Mouse (Mus musculus) CH12.LX (cell line): ENCODE measurements around the gene Mlxip. TPM values are rescaled to one million over a fixed set of nuclear protein-coding genes. Genes with fewer than 3 reads are reported as not detected.

Source experiments
- DNase-seq: peaks from one replicate; pipeline ENCODE4 v3.0.0-alpha.2; 2013; ENCODE audit errors: extremely low read depth
- H3K27ac ChIP-seq: 2 replicates; pipeline ENCODE4 v1.5.1; 2012; ENCODE audit warnings: low read depth, mild to moderate bottlenecking, control low read depth, moderate library complexity; ENCODE audit not compliant: insufficient read depth
- H3K27me3 ChIP-seq: replicated peaks from 2 replicates; pipeline ENCODE3; 2012; ENCODE audit warnings: inconsistent platforms
- H3K36me3 ChIP-seq, 2 experiments: replicated peaks in 1 of 2; 2 replicates each; pipeline versions ENCODE3 to v1.6.1; 2012; ENCODE audit warnings: inconsistent platforms in 1 of 2, low read length in 1 of 2, mild to moderate bottlenecking in 1 of 2, mixed read lengths in 1 of 2, moderate library complexity in 1 of 2; ENCODE audit not compliant: control insufficient read depth in 1 of 2, insufficient read depth in 1 of 2
- H3K4me1 ChIP-seq, 2 experiments: 2 replicates each; pipeline ENCODE4 v1.6.1; 2012; ENCODE audit warnings: inconsistent platforms in 1 of 2, moderate library complexity in 1 of 2; ENCODE audit not compliant: insufficient read depth in 2 of 2, control insufficient read depth in 1 of 2
- H3K4me2 ChIP-seq: 2 replicates; pipeline ENCODE4 v1.6.1; 2012; ENCODE audit warnings: low read depth, mild to moderate bottlenecking, control low read depth; ENCODE audit not compliant: poor library complexity, insufficient read depth, severe bottlenecking
- H3K4me3 ChIP-seq, 3 experiments: fragments of 150-350 bp in 1 of 3; sonication (generic) in 1 of 3; replicated peaks in 1 of 3; 2 replicates each; pipeline versions ENCODE3 to v1.5.1; 2011 to 2012; ENCODE audit warnings: low read depth in 2 of 3, low read length in 2 of 3, mild to moderate bottlenecking in 2 of 3, moderate library complexity in 2 of 3, control low read depth in 1 of 3, improper control_type of control experiment in 1 of 3, inconsistent platforms in 1 of 3, mixed read lengths in 1 of 3; ENCODE audit not compliant: poor library complexity in 1 of 3
- H3K79me2 ChIP-seq: replicated peaks from 2 replicates; pipeline ENCODE4 v1.6.1; 2012; ENCODE audit warnings: mild to moderate bottlenecking, moderate library complexity; ENCODE audit not compliant: control insufficient read depth, poor library complexity, insufficient read depth, severe bottlenecking; ENCODE audit errors: extremely low read depth
- H3K9ac ChIP-seq: 2 replicates; pipeline ENCODE4 v1.6.1; 2012; ENCODE audit warnings: low read depth, mild to moderate bottlenecking, control low read depth, moderate library complexity; ENCODE audit not compliant: insufficient read depth
- H3K9me3 ChIP-seq: replicated peaks from 2 replicates; pipeline ENCODE3; 2012; ENCODE audit warnings: low read length, inconsistent platforms, mixed read lengths
- BHLHE40 ChIP-seq: IDR thresholded peaks from 2 replicates; pipeline ENCODE4 v1.6.1; 2011; ENCODE audit warnings: mild to moderate bottlenecking, low read depth, low read length, improper control_type of control experiment
- CHD1 ChIP-seq: IDR thresholded peaks from 2 replicates; pipeline ENCODE4 v1.6.1; 2012; ENCODE audit warnings: low read depth, low read length, improper control_type of control experiment, inconsistent platforms
- ELF1 ChIP-seq: IDR thresholded peaks from 2 replicates; pipeline ENCODE4 v1.6.1; 2014; ENCODE audit warnings: low read depth, mild to moderate bottlenecking, inconsistent platforms, low read length, improper control_type of control experiment
- EP300 ChIP-seq: IDR thresholded peaks from 2 replicates; pipeline ENCODE4 v1.6.1; 2011; ENCODE audit warnings: low read length, improper control_type of control experiment
- ETS1 ChIP-seq: conservative IDR thresholded peaks from 2 replicates; pipeline ENCODE4 v1.6.1; 2012; ENCODE audit warnings: low read depth, mild to moderate bottlenecking, inconsistent platforms, low read length, improper control_type of control experiment, moderate library complexity
- GABPA ChIP-seq: IDR thresholded peaks from 2 replicates; pipeline ENCODE4 v1.6.1; 2012; ENCODE audit warnings: low read depth, low read length, improper control_type of control experiment, inconsistent platforms; ENCODE audit not compliant: insufficient replicate concordance
- HCFC1 ChIP-seq: IDR thresholded peaks from 2 replicates; pipeline ENCODE4 v1.6.1; 2012; ENCODE audit warnings: low read depth, mild to moderate bottlenecking, inconsistent platforms, low read length, improper control_type of control experiment
- IRF4 ChIP-seq: IDR thresholded peaks from 2 replicates; pipeline ENCODE4 v1.6.1; 2014; ENCODE audit warnings: low read depth, mild to moderate bottlenecking, inconsistent platforms, low read length, improper control_type of control experiment
- JUN ChIP-seq: IDR thresholded peaks from 2 replicates; pipeline ENCODE4 v1.6.1; 2011; ENCODE audit warnings: low read depth, mild to moderate bottlenecking, low read length, improper control_type of control experiment, moderate library complexity; ENCODE audit not compliant: insufficient read depth
- JUND ChIP-seq: conservative IDR thresholded peaks from 2 replicates; pipeline ENCODE4 v1.6.1; 2011; ENCODE audit warnings: low read depth, low read length, improper control_type of control experiment
- KAT2A ChIP-seq: IDR thresholded peaks from 2 replicates; pipeline ENCODE4 v1.6.1; 2012; ENCODE audit warnings: low read length, improper control_type of control experiment, inconsistent platforms; ENCODE audit not compliant: insufficient replicate concordance
- MAZ ChIP-seq: IDR thresholded peaks from 2 replicates; pipeline ENCODE4 v1.6.1; 2012; ENCODE audit warnings: low read depth, mild to moderate bottlenecking, inconsistent platforms, low read length, improper control_type of control experiment, moderate library complexity
- MEF2A ChIP-seq: IDR thresholded peaks from 2 replicates; pipeline ENCODE4 v1.6.1; 2014; ENCODE audit warnings: low read depth, mild to moderate bottlenecking, inconsistent platforms, low read length, improper control_type of control experiment, borderline replicate concordance
- MYC ChIP-seq: IDR thresholded peaks from 2 replicates; pipeline ENCODE4 v1.6.1; 2011; ENCODE audit warnings: low read depth, mild to moderate bottlenecking, improper control_type of control experiment, low read length
- PAX5 ChIP-seq: IDR thresholded peaks from 2 replicates; pipeline ENCODE4 v1.6.1; 2012; ENCODE audit warnings: low read length, inconsistent platforms, mixed read lengths
- POLR2AphosphoS2 ChIP-seq: IDR thresholded peaks from 2 replicates; pipeline ENCODE4 v1.6.1; 2011; ENCODE audit warnings: low read depth, low read length, improper control_type of control experiment
- RCOR1 ChIP-seq: conservative IDR thresholded peaks from 2 replicates; pipeline ENCODE4 v1.6.1; 2012; ENCODE audit warnings: low read depth, mild to moderate bottlenecking, inconsistent platforms, low read length, improper control_type of control experiment
- SIN3A ChIP-seq: IDR thresholded peaks from 2 replicates; pipeline ENCODE4 v1.6.1; 2012; ENCODE audit warnings: low read length, improper control_type of control experiment, inconsistent platforms
- TBP ChIP-seq: conservative IDR thresholded peaks from 2 replicates; pipeline ENCODE4 v1.6.1; 2011; ENCODE audit warnings: low read depth, low read length, improper control_type of control experiment
- UBTF ChIP-seq: IDR thresholded peaks from 2 replicates; pipeline ENCODE4 v1.6.1; 2012; ENCODE audit warnings: low read depth, mild to moderate bottlenecking, inconsistent platforms, low read length, improper control_type of control experiment, moderate library complexity
- USF2 ChIP-seq: conservative IDR thresholded peaks from 2 replicates; pipeline ENCODE4 v1.6.1; 2011; ENCODE audit warnings: low read depth, low read length, improper control_type of control experiment
- ZKSCAN1 ChIP-seq: IDR thresholded peaks from 2 replicates; pipeline ENCODE4 v1.6.1; 2012; ENCODE audit warnings: low read depth, inconsistent platforms, low read length, improper control_type of control experiment, borderline replicate concordance
- ZMIZ1 ChIP-seq: IDR thresholded peaks from 2 replicates; pipeline ENCODE4 v1.6.1; 2012; ENCODE audit warnings: low read depth, mild to moderate bottlenecking, inconsistent platforms, low read length, improper control_type of control experiment
- ZNF384 ChIP-seq: IDR thresholded peaks from 2 replicates; pipeline ENCODE4 v1.6.1; 2012; ENCODE audit warnings: low read depth, low read length, improper control_type of control experiment, inconsistent platforms
- dilution Hi-C: fragments of 300-500 bp; cut with MboI; formaldehyde crosslinking; loops from 2 replicates; pipeline ENCODE4 v1.14.3; 2020; ENCODE audit warnings: low sequenced_read_pairs; ENCODE audit not compliant: extremely low pct_unique_long_range_greater_than_20kb, extremely low pct_ligation_motif_present
- in situ Hi-C: fragments of 300-500 bp; cut with MboI; formaldehyde crosslinking; loops from 3 replicates; pipeline ENCODE4 v1.14.3; 2019; ENCODE audit warnings: low sequenced_read_pairs, low pct_ligation_motif_present, low pct_unique_long_range_greater_than_20kb, mixed read lengths
- polyA plus RNA-seq: library from polyadenylated mRNA; unstranded; fragments of >175 nt; gene quantifications from 2 replicates; pipeline ENCODE4 v1.2.1, GENCODE M21; 2012; ENCODE audit warnings: low read depth; ENCODE audit not compliant: insufficient read length
- total RNA-seq, 2 experiments: library from RNA; depleted of rRNA; stranded (reverse); fragments of 300-350 nt in 1 of 2; fragments of >200 nt in 1 of 2; gene quantifications; 2 replicates each; pipeline ENCODE4 v1.2.3; 2012 to 2014

Mlxip gene
- total and polyA plus RNA-seq, 3 experiments = 4.3 to 17.9 (median 7.4) TPM

- in situ Hi-C loops = loop anchor here (5.0 kb wide), 1 partner anchor 85 kb away; no protein-coding TSS in a partner anchor
- TF ChIP-seq UBTF (no peak), MYC (no peak), CHD1 (no peak), USF2 (no peak), ETS1 (no peak), BHLHE40 (no peak), TBP (no peak), HCFC1 (no peak)
- TF ChIP-seq, all 38 proteins: peak for 0
- Histone ChIP-seq H3K9me3 (no peaks in the 10 kb centered on the region), H3K4me2 (no peak overlapping the region), H3K9ac (no peak overlapping the region), H3K27ac (no peak overlapping the region), H3K27me3 (no peaks in the 10 kb centered on the region), H3K4me3 (no peak overlapping the region), H3K79me2 (no peaks in the 10 kb centered on the region), H3K4me1 (no peaks in the 10 kb centered on the region), H3K36me3 (peaks cover 29 to 83% of the 10 kb centered on the region in 2 experiments)
- DNase-seq = no peak
- dilution Hi-C loops = no loop called here
Measured at GRCm38 (mm10) chr5:123357253-123357652, 37.3 kb upstream of the Mlxip start.

- TF ChIP-seq MEF2A (no peak), GABPA (no peak), EP300 (no peak), PAX5 (no peak), MAZ (no peak), ZKSCAN1 (no peak)
- Histone ChIP-seq H3K4me2 (no peak overlapping the region), H3K9ac (no peak overlapping the region), H3K27ac (no peak overlapping the region), H3K79me2 (no peaks in the 10 kb centered on the region), H3K36me3 (peaks cover 29 to 89% of the 10 kb centered on the region in 2 experiments), H3K9me3 (no peaks in the 10 kb centered on the region), H3K27me3 (no peaks in the 10 kb centered on the region), H3K4me3 (no peak overlapping the region), H3K4me1 (peaks cover 2 to 5% of the 10 kb centered on the region in 2 experiments; a peak in 3 of 4 replicates)
- no peak for DNase-seq
- in situ Hi-C loops = loop anchor here (5.0 kb wide), 1 partner anchor 87 kb away; no protein-coding TSS in a partner anchor
- dilution Hi-C loops = no loop called here
Measured at GRCm38 (mm10) chr5:123359431-123359830, 35.2 kb upstream of the Mlxip start.

- no peak overlapping the region for H3K27ac ChIP-seq
Measured at GRCm38 (mm10) chr5:123362911-123363310, 31.7 kb upstream of the Mlxip start.

More at GRCm38 (mm10) chr5:123362911-123363310, 31.7 kb upstream of the Mlxip start:
- Histone ChIP-seq H3K79me2 (no peaks in the 10 kb centered on the region), H3K9ac (no peak overlapping the region), H3K36me3 (peaks cover 13 to 76% of the 10 kb centered on the region in 2 experiments), H3K4me1 (peaks cover 2 to 5% of the 10 kb centered on the region in 2 experiments; a peak in 3 of 4 replicates), H3K9me3 (no peaks in the 10 kb centered on the region), H3K4me2 (no peak overlapping the region), H3K4me3 (no peak overlapping the region), H3K27me3 (no peaks in the 10 kb centered on the region)
- no peak for DNase-seq
- in situ Hi-C loops (no loop called here), dilution Hi-C loops (no loop called here)
- TF ChIP-seq GABPA (no peak), RCOR1 (no peak), ZMIZ1 (no peak), JUN (no peak), ETS1 (no peak), MEF2A (no peak), ZNF384 (no peak), KAT2A (no peak), HCFC1 (no peak), SIN3A (no peak), POLR2AphosphoS2 (no peak), ELF1 (no peak), JUND (no peak), IRF4 (no peak)
